Mouse (Mus musculus): ENCODE data around the gene Rnf32.

DNA sequence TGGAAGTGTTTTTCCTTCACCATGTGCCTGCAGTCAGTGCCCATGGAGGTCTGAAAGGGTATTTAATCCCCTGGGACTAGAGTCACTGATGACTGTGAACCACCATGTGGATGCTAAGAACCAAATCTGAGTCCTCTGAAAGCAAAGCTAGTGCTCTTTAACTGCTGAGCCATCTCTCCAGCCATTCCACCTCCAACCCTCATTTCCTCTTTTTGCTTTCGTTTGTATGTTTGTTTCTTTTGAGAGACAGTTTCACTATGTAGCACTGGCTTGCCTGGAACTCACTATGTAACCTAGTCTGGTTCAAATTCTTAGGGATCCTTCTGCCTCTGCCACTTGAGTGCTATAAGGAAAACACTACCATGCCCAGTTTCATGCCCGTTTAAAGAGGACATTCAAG is 34.7 kb downstream of the Rnf32 start:
- TF ChIP-seq CTCF (IDR thresholded peaks at IDR 0.05; ENCODE audit: borderline replicate concordance, insufficient read depth, low read length): no peak
- TF ChIP-seq POLR2A (IDR thresholded peaks at IDR 0.05; ENCODE audit: low read depth, low read length): no peak
